Mouse (Mus musculus): ENCODE data around the gene Plk2.

DNA sequence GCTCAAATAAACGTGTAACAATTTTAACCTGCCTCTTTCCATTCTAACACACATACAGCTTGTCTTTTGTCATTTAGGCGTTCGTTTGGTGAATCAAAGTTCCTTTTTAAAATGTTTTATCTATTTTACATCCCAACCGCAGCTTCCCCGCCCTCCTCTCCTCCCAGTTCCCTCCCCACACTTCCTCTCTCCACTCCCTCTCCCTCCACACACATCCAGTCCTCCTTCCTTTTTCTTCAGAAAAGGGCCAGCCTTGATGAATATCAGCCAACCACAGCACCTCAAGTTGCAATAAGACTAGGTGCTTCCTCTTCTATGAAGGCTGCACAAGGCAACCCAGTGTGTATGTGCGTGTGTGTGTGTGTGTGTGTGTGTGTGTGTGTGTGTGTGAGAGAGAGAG is 10.3 kb upstream of the Plk2 start:
- TF ChIP-seq POLR2A (IDR thresholded peaks at IDR 0.05; ENCODE audit: borderline replicate concordance, extremely low read depth, low read depth, low read length) = no peak
- TF ChIP-seq CTCF (IDR thresholded peaks at IDR 0.05; ENCODE audit: insufficient read depth, low read length) = no peak

Data from lung, adult 2 months (tissue).